Mouse (Mus musculus): ENCODE results near the gene Nxpe4. TPM values are rescaled to one million over a fixed set of nuclear protein-coding genes. Genes with fewer than 3 reads are reported as not detected.
"Not testable (repeated sequence)": the region's sequence is repeated elsewhere in the genome, so short reads cannot be mapped to it uniquely, and the experiment has no call there.

The Nxpe4 gene
- total RNA-seq, 1 experiment from 2014 or later = 6.8 TPM

- DNase-seq = no peak
Observed at GRCm38 (mm10) chr9:48410217-48411035, 248.6 kb downstream of the Nxpe4 start.

- DNase-seq = no peak
Observed at GRCm38 (mm10) chr9:48413591-48413990, 251.8 kb downstream of the Nxpe4 start.

DNA sequence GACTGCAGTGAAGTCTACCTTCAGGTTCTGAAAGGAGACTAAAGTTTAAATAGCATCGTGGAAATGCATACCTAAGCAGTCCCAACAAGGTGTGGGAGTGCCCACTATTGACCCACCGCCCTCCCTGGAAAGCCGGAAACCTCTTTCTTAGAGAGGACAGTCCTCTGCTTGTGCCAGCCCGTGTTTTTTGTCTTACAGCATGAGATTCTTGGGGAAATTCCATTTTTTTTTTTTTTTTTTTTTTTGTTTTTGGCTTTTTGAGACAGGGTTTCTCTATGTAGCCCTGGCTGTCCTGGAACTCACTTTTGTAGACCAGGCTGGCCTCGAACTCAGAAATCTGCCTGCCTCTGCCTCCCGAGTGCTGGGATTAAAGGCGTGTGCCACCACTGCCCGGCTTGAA lies 255.5 kb downstream of the Nxpe4 start:
- not testable (repeated sequence) for DNase-seq

DNA sequence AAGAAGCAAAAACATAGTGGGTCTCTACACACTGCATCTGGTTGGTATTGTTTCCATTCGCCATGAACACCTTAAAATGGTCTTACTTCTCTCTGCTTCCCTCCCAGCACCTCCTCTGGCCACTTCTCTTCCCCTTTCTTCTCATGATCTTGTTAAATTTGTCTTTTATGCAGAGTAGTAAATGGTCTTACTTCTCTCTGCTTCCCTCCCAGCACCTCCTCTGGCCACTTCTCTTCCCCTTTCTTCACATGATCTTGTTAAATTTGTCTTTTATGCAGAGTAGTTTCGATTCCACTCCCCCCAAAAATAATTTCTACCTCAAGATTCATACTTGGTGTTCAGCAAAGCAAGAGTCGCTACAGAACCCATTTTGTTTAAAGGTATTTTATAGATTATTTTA lies 256.2 kb downstream of the Nxpe4 start:
- no peak for DNase-seq

- DNase-seq = no peak
Observed at GRCm38 (mm10) chr9:48418397-48418796, 256.6 kb downstream of the Nxpe4 start.

DNA sequence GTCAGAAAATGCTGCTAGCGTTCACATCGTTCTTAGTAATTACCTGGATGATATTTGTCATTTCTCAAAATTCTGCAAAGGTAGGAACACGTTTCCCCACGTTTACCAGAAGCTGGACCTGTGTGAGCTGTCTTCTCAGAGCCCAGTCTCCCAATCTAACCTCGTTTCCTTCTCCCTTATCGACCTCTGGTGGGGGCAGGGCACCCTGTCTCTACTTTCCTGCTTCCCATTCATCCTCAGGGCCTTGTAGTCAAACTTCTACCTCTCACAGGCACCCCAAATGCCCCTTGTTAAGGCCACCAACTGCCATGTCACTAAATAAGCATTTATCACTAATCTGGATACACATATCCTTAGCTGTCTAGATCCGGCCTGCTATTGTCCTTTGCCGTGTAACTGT lies 257.0 kb downstream of the Nxpe4 start:
- no peak for DNase-seq

DNA sequence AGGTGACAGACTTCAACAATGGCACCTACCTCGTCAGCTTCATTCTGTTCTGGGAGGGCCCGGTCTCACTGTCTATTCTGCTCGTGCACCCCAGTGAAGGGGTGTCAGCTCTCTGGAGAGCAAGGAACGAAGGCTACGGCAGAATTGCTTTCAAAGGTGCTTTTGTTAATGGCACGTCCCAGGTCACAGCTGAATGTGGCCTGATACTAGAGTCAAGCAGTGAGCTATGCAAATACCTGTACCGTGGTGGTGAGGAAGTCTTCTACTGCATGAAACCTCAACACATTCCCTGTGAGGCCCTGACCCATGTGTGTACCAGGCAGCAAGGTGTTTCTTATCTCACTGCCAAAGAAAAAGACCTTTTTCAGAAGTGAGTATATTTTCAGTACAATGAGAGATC lies 258.6 kb downstream of the Nxpe4 start:
- DNase-seq = no peak

DNA sequence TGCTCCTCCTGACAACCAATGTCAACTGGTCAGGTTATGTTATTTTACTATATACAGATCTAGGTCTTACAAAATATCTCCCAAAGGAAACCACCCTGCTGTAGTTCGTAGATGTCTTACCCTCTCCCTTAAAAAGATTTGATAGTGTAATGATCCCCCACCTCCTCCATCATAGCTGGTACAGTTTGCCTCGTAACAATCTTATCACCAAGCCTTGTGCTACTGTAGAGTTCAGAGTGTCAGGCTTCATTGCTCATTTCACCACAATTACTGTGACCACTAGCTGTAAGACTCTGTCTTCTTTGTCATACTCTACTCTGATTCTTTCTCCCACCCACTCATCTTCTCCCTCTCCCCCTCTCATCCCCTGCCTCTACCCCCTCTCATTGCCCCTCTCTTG lies 259.2 kb downstream of the Nxpe4 start:
- DNase-seq = no peak

- no peak for DNase-seq
Observed at GRCm38 (mm10) chr9:48421561-48421960, 259.7 kb downstream of the Nxpe4 start.

GRCm38 (mm10) chr9:48422382-48422781 lies 260.6 kb downstream of the Nxpe4 start:
- DNase-seq = no peak

DNA sequence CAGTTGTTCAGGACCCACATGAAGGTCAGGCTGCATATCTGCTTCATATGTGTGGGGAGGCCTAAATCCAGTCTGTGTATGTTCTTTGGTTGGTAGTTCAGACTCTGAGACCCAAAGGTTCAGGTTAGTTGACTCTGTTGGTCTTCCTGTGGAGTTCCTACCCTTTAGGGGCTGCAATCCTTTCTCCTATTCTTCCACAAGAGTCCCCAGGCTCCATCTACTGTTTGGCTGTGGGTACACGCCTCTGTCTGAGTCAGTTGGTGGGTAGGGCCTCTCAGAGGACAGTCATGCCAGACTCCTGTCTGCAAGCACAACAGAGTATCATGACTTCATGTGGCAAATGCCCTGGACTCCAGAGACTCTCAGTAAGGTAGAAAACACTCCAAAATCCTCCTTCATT lies 261.4 kb downstream of the Nxpe4 start:
- peak; percentile 23 for DNase-seq

- DNase-seq = no peak
Observed at GRCm38 (mm10) chr9:48427176-48427575, 265.4 kb downstream of the Nxpe4 start.

- no peak for DNase-seq
Observed at GRCm38 (mm10) chr9:48432449-48432848, 270.6 kb downstream of the Nxpe4 start.

GRCm38 (mm10) chr9:48443873-48444272 lies 282.1 kb downstream of the Nxpe4 start:
- no peak for DNase-seq

GRCm38 (mm10) chr9:48444821-48445220 lies 283.0 kb downstream of the Nxpe4 start:
- no peak for DNase-seq

DNA sequence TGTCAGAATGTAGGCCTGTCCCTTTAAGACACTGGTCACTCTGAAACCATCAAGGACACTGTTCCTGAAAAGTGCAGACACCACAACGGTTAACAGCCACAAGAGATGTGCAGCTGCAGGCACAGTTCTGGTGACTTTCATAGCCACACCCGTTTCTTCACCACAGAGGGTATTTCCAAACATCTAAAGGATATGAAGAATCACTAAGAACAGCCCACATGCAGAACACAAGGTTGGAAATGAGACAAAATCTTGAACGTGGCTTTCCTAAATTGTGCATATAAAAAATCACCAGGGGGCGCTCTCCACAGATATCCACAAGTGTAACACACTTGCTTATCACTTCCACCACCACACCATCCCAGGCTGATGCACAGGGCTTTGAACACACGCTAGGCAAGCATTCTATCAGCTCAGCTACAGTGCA lies 286.0 kb downstream of the Nxpe4 start:
- DNase-seq = peak; percentile 51

Other genes starting within 250 kb of the Nxpe4 start
- gene Nxpe2, start 191.4 kb downstream of the Nxpe4 start, total RNA-seq (2021) = 4.9 and 8.0 TPM in 2 replicates

All from adrenal gland, postnatal 14 days (tissue).